Mouse (Mus musculus): Measurements from ENCODE around the gene Pde1b.

Pde1b gene

DNA sequence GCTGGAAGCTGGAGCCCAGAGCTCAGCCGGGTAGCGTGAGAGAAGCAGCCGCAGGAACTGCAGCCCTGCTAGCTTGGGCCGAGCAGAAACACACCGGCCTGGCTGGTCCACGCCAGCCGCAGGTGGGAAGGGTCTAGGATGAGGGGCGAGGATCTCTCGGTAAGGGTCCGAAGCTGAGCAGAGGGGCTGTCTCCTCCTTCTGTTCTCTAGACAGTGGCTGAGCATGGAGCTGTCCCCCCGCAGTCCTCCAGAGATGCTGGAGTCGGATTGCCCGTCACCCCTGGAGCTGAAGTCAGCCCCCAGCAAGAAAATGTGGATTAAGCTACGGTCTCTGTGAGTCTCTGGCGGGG is 392 bp downstream of the Pde1b start:
- ATAC-seq (ENCODE audit: insufficient number of reproducible peaks, low FRiP score, low TSS enrichment), result peak; percentile 28; the same call in 1 of the 2 replicates

DNA sequence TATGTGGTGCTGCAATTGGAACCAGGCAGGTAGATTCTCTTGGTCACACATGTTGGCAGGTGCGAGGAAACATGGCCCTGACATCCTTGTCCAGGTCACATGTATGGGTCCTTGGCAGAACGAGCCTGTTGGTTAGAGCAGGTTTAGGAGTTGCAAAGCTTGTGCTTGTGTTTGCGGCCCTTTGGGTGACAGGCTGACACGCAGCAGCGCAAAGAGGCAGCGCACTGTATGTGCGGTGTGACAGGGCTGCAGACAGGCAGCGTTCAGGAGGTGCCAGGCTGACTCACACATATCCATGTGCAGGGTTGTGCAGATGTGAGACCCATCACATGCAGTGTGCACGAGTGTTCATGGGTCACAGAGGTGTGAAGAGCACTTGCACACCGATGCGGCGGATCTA is 826 bp downstream of the Pde1b start:
- ATAC-seq (ENCODE audit: insufficient number of reproducible peaks, low FRiP score, low TSS enrichment), result no peak

DNA sequence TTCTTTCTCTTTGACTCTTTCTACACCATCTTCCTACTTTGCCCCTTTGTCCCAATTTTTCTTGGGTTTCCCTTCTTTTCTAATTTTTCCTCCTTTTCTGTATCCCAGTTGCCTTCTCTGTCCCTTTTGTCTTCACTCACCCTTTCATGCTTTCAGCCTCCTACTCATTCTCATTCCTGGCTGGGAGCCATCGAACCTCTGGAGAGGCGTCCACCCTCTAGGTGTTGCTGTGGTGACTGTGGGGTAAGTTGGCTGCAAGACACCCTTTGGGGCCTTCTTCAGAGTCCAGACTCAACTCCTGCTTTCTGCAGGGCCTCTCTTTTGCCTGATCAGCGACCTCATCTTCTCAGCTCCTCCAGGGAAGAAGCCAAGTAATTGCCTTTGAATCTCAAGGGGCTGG is 6.5 kb downstream of the Pde1b start:
- no peak for ATAC-seq (ENCODE audit: insufficient number of reproducible peaks, low FRiP score, low TSS enrichment)

DNA sequence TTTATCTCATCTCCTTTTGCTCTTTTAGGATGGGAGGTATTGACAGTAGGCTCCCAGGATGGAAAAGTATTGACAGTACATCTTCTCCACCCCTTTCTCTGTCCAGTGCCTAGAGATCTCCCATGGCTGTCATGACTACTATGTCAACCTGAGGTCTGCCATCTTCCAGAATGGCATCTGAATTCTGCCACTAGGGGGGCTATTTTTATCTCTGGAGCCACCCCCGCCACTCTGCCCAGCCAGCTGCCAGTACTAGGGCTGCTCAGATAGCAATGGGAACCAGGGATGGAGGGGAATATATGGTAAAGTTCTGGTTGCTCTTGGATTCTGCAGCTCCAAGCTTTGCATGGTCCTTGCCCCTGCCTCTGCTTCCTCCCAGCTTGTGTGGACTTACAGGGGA is 8.8 kb downstream of the Pde1b start:
- ATAC-seq (ENCODE audit: insufficient number of reproducible peaks, low FRiP score, low TSS enrichment), result no peak

DNA sequence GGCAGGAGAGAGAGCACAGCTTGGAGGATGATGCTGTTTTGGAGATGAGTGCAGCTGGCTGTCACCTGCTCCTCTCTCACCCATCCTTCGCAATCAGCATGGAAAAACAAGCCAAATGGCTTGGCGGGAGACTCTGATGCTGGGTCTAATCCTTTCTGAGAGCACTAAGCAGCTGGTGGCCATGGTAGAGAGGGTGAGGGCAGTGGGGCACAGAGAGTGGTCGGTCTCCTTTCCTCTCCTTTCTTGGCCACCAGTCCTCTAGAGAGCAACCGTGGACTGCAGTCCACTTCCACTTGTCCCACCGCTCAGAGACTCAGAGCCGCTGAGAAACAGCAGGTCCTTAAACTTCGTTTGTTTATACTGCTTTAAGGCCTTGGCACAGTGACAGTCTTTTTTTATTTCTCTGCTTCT is 10.8 kb downstream of the Pde1b start:
- ATAC-seq (ENCODE audit: insufficient number of reproducible peaks, low FRiP score, low TSS enrichment), result peak; percentile 47; the same call in 1 of the 2 replicates

DNA sequence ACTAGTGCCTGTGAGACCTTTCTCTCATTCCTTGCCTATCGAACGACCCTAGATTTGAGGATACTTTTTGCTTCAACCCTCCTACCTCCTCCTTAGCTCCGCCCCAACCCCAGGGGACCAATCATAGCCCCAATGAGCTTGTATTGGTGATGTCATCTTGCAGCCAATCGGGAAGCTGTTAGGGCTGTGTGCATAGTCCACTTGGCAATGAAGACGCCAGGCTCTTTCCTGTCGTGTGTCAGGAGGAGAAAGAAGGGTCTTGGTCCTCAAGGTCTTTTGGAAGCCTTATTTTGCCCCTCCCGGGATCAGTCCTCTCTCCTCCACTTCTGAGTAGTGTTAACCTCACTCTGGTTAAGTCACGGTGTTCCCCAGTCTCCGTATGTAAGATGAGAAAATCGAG is 11.3 kb downstream of the Pde1b start:
- peak; percentile 91 for ATAC-seq (ENCODE audit: insufficient number of reproducible peaks, low FRiP score, low TSS enrichment)

DNA sequence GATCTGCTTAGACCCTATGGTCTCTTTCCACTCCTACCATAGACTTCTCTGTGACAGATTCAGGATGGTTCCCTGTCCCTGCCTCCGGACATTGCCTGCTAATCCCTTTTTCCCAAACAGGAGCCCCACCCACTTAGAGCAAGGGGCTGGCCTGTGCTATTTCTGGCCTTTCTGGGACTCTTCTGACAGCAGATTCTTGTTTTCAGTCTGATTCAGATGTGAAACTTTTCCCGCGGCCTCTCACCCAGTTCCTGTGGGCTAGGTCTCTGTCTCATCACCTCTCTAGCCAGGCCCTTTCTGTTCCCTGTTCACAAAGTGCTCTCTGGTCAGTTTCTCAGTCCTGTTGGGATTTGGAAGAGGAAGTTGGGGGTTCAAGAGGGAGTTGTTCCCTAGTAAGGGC is 12.1 kb downstream of the Pde1b start:
- no peak for ATAC-seq (ENCODE audit: insufficient number of reproducible peaks, low FRiP score, low TSS enrichment)

DNA sequence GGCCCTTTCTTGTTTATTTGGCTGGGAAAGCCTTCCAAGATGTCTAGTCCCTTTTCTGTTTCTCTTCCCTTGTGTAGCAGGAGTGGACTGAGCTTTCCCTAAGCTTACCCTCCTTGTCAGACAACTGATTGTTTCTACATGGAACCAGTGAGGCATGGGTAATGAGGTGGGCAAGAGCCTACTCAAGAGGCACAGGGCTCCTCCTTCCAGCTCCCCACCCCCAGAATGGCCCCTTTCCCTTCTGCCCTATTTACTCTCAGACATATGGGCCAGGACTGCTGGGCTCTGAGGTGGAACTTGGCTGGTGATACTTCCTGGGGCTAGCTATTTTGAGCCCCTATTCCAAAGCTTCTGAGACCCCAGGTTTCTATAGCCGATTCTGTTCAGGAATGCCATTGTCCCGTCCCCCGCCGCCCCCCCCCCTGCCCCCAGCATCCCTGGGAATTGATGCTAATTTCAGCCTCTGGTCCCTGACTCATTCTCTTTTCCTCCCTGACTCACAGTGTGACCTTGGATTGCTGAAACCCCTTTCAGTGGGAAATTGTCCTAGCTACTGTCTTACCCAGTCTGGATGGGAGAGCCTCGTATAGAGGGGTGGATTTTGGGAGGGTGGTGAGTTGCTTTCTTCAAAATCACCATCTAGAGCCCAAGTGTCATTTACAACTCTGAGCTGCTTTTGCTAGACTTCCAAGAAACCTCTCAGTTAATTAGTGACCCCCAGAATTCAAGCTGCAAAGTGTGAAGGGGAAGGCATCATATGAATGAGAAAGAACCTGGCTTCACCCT is 16.0 kb downstream of the Pde1b start:
- ATAC-seq (ENCODE audit: insufficient number of reproducible peaks, low FRiP score, low TSS enrichment), result no peak

DNA sequence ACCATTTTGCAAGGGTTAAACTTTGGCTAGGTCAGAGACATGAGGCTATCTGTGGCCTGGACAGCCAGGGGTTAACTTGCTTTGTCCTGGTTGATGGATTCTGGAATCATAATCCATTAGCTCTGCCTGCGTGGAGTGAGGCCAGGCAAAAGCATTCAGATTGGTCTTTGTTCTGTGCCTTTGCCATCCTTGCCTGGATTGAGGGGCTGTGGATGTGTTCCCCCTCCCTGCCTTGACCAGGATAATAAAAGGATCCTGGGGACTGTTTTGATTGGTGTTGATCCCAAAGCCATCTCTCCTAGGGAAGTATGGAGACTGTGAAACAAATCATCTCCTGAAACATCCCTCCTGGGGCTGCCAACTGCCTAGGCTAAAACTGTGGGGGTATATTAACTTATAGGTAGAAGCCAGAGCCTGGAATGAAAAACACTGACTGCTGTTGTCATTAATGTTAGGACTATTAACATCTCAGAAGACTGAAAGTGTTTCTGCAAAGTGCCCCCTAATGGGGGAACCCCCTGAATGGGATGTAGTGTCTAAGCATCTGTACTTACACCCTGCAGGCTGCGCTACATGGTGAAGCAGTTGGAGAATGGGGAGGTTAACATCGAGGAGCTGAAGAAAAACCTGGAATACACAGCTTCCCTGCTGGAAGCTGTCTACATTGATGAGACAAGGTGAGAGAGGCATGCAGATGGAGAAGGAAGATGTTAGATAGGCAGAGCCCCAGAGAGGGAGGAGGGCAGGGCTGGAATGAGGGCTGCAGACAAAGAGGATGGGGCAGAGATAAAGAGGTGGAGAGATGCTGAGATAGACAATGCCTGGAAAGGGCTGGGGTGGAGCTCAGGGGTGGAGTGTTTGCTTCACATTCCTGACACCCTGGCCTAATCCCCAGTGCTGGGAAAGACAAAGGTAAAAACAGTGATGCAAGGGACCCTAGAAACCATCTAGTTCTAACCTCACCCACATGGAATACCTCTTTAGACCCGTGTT is 16.8 kb downstream of the Pde1b start:
- no peak for ATAC-seq (ENCODE audit: insufficient number of reproducible peaks, low FRiP score, low TSS enrichment)

DNA sequence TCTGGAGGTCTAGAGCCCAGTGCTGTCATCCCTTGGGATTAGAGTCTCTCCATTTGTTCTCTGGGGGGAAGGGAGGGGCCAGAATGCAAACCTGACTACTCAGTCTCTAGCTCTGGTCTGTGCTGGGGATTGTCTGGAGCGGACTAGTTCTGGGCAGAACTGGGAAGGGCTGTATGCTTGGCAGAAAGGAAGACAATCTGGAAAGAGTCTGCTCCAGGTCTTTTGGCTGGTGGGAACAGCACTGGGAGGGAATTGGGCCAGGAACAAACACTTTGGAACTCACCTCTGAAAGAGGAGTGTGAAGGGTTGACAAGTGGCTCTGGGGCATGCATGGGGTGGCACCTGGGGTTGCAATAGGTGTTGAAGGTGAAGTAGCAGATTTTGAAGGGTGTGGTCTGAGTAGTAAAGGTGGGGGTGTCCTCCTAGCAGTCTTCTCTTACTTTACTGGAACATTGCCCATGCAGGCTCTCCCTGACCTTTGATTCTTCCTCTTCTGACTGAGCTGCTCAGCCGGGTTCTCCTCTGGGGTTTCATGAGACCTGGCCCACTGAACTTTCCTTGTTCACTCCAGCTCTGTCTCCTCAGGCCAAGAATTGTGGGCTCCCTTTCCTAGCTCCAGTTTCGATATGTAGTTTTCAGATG is 19.7 kb downstream of the Pde1b start:
- peak; percentile 46; the same call in 1 of the 2 replicates for ATAC-seq (ENCODE audit: insufficient number of reproducible peaks, low FRiP score, low TSS enrichment)

DNA sequence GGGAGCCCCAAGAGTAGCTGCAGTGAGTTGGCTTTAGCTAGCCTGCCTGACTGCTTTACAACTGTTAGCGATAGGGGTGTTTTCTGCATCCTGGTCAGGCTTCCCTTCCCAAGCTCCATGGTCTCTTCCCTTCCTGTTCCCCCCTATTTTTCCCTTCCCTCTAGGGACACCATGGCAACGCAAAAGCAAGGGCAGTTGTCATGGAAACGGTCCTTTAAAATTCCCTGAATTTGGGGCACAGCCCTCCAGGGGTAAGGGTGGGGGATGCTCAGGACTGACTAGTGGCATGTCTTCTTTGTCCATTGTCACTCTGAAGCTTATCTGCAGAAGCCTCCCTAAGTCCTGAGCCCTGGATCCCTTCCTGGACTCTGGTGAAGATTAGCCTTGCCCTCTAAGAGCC is 20.3 kb downstream of the Pde1b start:
- no peak for ATAC-seq (ENCODE audit: insufficient number of reproducible peaks, low FRiP score, low TSS enrichment)

DNA sequence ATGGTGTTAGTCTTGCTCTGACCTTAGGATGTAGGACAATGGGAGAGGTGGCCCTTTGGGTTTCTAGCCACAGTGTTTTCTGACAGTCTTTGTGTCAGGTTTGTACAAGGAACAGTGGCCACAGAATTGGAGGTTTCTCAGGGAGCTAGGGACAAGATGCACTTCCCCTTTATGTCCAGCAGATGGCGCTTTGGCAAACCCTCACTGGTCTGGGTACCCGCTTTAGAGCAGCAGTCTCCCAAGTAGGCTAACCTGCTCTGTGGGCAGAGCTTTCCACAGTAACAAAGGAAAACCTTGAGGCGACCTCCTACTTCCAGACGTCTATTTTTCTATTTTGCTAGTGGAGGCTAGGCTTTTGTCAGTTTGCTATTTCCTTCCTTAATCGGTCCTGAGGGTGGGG is 27.5 kb downstream of the Pde1b start:
- ATAC-seq (ENCODE audit: insufficient number of reproducible peaks, low FRiP score, low TSS enrichment), result peak; percentile 65; the same call in 1 of the 2 replicates

DNA sequence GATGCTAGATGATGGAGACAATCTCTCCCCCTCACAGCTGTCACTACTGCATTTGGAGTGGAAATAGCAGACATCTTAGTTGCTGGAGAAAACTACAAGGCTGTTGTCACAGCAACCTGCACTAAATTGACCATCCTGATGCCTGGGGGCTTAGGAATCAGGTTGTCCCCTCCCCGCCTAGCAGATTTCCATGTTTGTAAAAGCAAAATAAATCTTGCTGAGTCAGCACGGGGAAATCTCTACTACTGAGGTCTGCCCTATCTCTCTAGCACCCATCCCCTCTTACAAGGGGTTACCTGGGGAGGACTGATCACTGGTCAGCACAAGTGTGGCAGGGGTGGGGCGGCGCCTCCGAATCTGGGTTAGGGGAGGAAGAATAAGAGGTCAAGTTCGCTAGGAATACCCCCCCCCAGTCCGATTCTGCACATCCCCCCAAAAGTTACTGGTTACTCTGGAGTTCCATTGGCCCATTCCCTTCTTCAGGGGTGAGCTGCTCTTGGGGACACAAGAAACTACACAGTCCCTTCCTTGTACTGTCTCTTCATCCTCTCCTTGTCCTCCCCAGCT is 31.3 kb downstream of the Pde1b start:
- no peak for ATAC-seq (ENCODE audit: insufficient number of reproducible peaks, low FRiP score, low TSS enrichment)

DNA sequence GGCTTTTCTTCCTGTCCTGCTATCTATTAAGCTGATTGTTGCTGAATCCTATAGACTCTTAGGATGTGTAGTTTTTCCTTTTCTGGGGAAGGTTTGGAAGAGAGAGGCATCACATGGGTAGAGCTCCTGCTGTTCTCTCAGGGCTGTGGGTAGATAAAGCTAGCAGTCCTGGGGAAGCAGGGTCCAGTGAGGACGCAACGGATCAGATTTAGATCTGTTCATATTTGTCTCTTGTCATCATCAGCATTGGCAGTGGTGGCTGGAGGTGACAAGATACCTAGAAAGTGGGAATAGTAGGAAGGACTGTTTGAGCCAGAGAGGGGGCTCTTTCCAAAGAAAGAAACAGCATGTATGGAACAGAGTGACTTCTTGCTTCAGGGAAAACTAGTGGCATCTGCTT is 32.2 kb downstream of the Pde1b start:
- ATAC-seq (ENCODE audit: insufficient number of reproducible peaks, low FRiP score, low TSS enrichment), result no peak

DNA sequence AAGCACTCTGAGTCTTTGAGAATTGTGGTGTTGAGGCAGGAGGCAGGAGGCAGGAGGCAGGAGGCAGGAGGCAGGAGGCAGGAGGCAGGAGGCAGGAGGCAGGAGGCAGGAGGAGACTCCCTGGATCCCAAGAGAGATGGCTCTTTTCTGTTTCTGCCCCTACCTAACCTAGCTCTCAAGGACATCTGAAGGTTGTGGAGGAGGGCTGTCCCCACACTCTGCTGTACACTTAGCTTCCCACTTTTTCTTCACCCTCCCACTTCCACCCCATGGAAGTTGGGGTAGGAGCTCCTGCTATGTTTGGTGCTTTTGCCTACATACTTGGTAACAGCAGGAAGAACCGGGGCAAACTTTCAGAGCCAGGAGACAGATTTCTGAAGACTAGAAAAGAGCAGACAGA is 33.0 kb downstream of the Pde1b start:
- no peak for ATAC-seq (ENCODE audit: insufficient number of reproducible peaks, low FRiP score, low TSS enrichment)

DNA sequence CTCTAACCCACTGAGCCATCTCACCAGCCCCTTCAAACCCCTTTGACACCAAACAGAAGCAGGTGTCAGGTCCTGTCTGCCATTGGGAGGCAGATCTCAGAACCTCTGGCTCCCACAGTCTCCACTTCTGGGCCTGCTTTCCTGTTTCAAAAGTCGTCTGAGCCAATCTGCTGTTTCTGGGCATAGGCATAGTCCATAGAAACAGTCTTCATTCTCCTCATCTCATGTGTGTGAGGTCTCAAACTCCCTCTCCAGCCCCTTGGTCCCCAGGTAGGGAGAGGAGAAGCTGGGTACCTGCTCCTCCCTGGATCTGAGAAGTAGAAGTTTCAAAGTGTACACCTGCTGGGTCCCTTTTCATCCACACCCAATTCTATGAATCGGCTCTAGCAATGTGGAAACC is 33.6 kb downstream of the Pde1b start:
- ATAC-seq (ENCODE audit: insufficient number of reproducible peaks, low FRiP score, low TSS enrichment), result no peak

DNA sequence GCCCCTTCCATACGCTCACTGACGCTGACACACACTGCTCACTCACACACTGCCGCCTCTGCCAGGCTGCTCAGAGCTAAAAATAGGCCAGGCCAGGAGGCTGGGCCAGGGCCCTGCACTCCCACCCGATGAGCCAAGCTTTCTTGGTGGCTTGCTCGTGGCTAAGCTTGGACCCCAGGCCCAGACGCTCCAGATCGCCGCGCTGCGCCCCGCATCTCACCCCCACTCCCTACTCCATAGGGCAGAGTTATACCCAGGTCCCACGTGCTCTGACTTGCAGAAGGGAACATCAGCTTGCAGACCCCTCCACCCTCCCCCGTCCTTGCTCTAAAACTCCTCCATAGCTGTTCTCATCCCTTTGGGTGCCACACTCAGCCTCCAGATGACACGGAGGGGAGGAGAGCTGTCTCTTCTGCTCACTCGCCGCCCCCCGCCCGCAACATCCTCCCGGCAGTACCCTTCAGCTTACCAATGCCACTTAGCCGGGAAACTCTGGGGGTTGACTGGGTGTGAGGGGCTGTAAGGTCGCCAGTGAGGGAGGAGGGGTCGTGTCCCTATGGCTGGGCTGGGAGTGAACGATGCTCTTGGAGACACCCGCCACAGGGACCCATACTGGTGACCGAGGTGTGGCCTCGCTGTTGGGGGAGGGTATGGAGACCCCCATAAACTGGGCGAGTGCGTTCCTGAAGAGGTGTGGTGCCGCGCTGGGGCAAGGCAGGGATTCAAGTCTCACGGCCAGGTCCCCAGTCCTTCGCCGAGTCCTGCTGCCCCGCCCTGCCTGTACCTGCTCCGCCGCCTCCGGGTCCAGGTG is 34.4 kb downstream of the Pde1b start:
- ATAC-seq (ENCODE audit: insufficient number of reproducible peaks, low FRiP score, low TSS enrichment), result peak; percentile 31

DNA sequence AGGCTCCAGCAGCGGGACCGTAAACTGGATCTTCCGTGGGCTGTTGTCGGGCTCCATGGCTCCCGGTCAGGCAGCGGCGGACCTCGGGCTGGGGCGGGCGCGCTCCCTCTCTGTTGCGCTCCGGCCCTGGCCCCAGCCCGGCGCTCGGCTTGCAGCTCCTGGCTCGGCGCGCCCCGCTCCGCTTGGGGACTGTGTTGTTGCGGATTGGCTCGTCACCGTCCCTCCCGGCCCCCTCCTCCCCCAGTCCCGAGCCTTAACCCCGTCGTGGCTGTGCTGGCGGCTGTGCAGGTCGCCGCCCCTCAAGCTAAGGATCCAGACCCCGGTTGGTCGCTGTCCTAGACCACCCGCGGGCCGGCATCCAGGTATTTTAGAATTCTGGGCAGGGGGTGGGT is 35.0 kb downstream of the Pde1b start, which contains the start of gene Ppp1r1a:
Gene Ppp1r1a (minus strand): TSS at position 182 of the 392 bp plus-strand sequence.
- ATAC-seq (ENCODE audit: insufficient number of reproducible peaks, low FRiP score, low TSS enrichment), result peak; percentile 67

DNA sequence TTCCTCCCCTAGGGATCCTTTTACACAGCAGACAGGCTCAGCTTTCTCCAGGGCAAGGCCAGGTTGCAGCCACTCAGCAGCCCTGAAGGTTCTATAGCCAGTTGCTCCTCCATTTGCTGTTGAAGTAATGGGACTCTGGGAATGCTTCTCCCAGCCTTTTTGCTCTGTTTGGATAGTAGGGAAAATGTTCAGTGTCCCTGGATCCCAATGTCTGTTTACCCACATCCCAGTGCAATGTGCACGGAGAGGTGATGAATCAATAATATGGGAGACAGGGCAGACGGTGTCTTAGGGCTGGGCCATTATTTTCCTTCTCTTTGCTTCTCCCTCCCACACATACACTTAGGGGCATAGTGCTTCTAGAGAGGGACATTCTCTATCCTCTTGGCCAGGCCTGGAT is 36.4 kb downstream of the Pde1b start:
- no peak for ATAC-seq (ENCODE audit: insufficient number of reproducible peaks, low FRiP score, low TSS enrichment)

DNA sequence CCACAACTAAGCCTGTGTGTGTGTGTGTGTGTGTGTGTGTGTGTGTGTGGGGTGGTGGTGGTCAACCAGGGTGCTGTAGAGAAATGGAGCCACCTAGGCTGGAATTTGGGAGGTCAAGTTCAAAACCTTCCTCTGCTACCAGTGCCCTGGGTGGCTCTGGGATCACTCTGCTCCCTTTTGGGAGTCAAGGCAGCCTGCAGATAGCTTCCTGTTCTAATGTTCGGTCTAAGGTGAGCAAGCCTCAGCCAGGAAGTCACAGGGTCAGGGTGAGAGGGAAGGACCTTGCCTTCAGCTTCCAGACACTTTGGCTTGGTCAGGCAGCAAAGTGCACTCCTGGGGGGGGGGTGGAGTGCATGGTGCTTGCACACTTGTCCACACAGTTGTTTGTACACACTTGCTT is 37.8 kb downstream of the Pde1b start:
- no peak for ATAC-seq (ENCODE audit: insufficient number of reproducible peaks, low FRiP score, low TSS enrichment)
